Mouse (Mus musculus): Measurements from ENCODE around the gene Senp5.

DNA sequence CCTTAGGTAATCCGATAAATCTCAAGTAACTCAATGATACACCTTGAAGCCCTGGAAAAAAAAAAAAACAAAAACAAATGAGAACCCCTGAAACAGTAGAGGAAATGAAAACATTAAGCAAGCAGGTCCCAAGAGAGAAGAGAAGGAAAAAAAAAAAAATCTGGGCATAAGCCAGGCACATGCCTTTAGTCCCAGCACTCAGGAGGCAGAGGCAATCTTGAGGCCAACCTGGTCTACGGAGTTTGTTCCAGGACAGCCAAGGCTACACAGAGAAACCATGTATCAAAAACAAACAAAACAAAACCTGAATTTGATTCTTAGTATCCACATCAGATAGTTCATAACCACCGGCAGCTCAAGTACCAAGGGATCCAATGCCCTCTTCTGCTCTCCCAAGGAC is 1.6 kb upstream of the Senp5 start:
- no peak for TF ChIP-seq CTCF (IDR thresholded peaks at IDR 0.05; ENCODE audit: low read depth, low read length)
- TF ChIP-seq EP300 (IDR thresholded peaks at IDR 0.05; ENCODE audit: insufficient read depth, low read depth, low read length), result no peak

Data from ES-Bruce4 (cell line).